Mouse (Mus musculus) liver, embryonic 14.5 days (tissue): ENCODE measurements at regions not wholly inside any gene's neighbourhood (a gene's known extent, or its start where the extent isn't known, plus 50 kb on each side); places are given as distances from the start of the nearest gene placed in this dataset.

ENCODE experiments used
- CTCF ChIP-seq: IDR thresholded peaks from 2 replicates; pipeline ENCODE4 v1.5.1; 2016; ENCODE audit warnings: antibody characterized with exemption, low read depth, control low read depth
- EP300 ChIP-seq: IDR thresholded peaks from 2 replicates; pipeline ENCODE4 v1.6.1; 2016; ENCODE audit warnings: antibody characterized with exemption, low read depth

DNA sequence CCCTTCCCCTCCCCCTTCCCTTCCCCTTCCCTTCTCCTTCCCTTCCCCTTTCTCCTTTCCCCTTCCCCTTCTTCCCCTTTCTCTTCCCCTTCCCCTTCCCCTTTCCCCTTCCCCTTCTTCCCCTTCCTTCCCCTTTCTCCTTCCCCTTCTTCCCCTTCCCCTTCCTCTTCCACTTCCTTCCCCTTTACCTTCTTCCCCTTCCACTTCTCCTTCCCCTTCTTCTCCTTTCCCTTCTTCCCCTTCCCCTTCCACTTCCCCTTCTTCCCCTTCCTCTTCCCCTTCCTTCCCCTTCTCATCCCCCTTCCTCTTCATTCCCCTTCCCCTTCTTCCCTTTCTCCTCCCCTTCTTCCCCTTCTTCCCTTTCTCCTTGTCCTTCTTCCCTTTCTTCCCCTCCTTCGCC is 77.0 kb upstream of the Fst start:
- TF ChIP-seq EP300: no peak
- no peak for TF ChIP-seq CTCF
